Mouse (Mus musculus): ENCODE results near the gene Pitx2.
A peak's percentile ranks its signal among the peaks of the same experiment; 100 is the strongest.

Pitx2 gene

GRCm38 (mm10) chr3:129217862-129218370 lies 18.2 kb downstream of the Pitx2 start:
- peak in 1 of 2 experiments; percentile 39 for DNase-seq

GRCm38 (mm10) chr3:129218371-129218921 lies 18.8 kb downstream of the Pitx2 start:
- DNase-seq, result peak in 1 of 2 experiments; percentile 45

GRCm38 (mm10) chr3:129220086-129220670 lies 20.5 kb downstream of the Pitx2 start:
- DNase-seq, result no peak

GRCm38 (mm10) chr3:129220681-129221379 lies 21.2 kb downstream of the Pitx2 start:
- DNase-seq, result peak; percentile 74 to 92

- DNase-seq, result peak in 1 of 2 experiments; percentile 52
Measured at GRCm38 (mm10) chr3:129221380-129222260, 21.9 kb downstream of the Pitx2 start.

- DNase-seq, result no peak
Measured at GRCm38 (mm10) chr3:129222448-129223290, 23.0 kb downstream of the Pitx2 start.

GRCm38 (mm10) chr3:129223401-129223800 lies 23.7 kb downstream of the Pitx2 start:
- DNase-seq, result no peak

- DNase-seq, result peak in 1 of 2 experiments; percentile 76
Measured at GRCm38 (mm10) chr3:129223964-129224805, 24.5 kb downstream of the Pitx2 start.

GRCm38 (mm10) chr3:129224806-129225576 lies 25.3 kb downstream of the Pitx2 start:
- DNase-seq, result peak; percentile 64 to 87

GRCm38 (mm10) chr3:129225577-129226289 lies 26.1 kb downstream of the Pitx2 start:
- DNase-seq, result no peak

- no peak for DNase-seq
Measured at GRCm38 (mm10) chr3:129226681-129227080, 27.0 kb downstream of the Pitx2 start.

- no peak for DNase-seq
Measured at GRCm38 (mm10) chr3:129227331-129227730, 27.7 kb downstream of the Pitx2 start.

GRCm38 (mm10) chr3:129238010-129238409 lies 38.3 kb downstream of the Pitx2 start:
- no peak for DNase-seq

GRCm38 (mm10) chr3:129238664-129239258 lies 39.1 kb downstream of the Pitx2 start:
- DNase-seq, result no peak

GRCm38 (mm10) chr3:129250997-129251396 lies 51.3 kb downstream of the Pitx2 start:
- no peak for DNase-seq

- DNase-seq, result no peak
Measured at GRCm38 (mm10) chr3:129254246-129254645, 54.6 kb downstream of the Pitx2 start.

- DNase-seq, result no peak
Measured at GRCm38 (mm10) chr3:129256283-129256682, 56.6 kb downstream of the Pitx2 start.

- DNase-seq, result peak in 1 of 2 experiments; percentile 6
Measured at GRCm38 (mm10) chr3:129256766-129257165, 57.1 kb downstream of the Pitx2 start.

GRCm38 (mm10) chr3:129258497-129258896 lies 58.8 kb downstream of the Pitx2 start:
- no peak for DNase-seq

Measured in kidney, postnatal 25 days (tissue).